Mouse (Mus musculus): ENCODE results near the gene Hist1h2bf.

Hist1h2bf gene

DNA sequence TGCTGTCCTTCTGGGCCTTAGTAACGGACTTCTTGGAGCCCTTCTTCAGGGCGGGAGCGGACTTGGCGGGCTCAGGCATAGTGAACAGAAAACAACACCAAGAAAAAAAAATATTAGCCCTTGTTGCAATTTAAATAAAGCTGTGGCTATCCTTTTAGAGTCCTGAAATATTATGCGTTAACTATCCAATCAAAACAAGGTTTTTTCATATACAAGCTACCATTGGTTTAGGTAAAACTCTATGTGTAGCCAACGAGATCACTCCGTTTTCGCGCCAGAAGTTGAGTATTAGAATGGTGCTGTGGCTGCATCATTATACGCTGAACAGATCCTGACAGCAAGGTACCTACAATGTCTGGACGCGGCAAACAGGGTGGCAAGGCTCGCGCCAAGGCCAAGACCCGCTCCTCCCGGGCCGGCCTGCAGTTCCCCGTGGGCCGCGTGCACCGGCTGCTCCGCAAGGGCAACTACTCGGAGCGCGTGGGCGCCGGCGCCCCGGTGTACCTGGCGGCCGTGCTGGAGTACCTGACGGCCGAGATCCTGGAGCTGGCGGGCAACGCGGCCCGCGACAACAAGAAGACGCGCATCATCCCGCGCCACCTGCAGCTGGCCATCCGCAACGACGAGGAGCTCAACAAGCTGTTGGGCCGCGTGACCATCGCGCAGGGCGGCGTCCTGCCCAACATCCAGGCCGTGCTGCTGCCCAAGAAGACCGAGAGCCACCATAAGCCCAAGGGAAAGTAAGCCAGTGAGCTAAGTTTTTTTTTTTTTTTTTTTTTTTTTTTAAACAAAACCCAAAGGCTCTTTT lies 40.2 kb downstream of the Hist1h2bf start, which contains the start of gene Hist1h2af:
Gene Hist1h2af, plus strand, starts transcription at position 347 of the 808 bp plus-strand sequence.
- in situ Hi-C loops (cut with MboI, MseI), result loop anchor here in 1 of 2 experiments (5.0 to 10.0 kb wide), 3 partner anchors 49 to 1819 kb away; partner anchors contain the start of genes Hist1h2ai, Hist1h2an, Hist1h2bl and Hist1h2bp

DNA sequence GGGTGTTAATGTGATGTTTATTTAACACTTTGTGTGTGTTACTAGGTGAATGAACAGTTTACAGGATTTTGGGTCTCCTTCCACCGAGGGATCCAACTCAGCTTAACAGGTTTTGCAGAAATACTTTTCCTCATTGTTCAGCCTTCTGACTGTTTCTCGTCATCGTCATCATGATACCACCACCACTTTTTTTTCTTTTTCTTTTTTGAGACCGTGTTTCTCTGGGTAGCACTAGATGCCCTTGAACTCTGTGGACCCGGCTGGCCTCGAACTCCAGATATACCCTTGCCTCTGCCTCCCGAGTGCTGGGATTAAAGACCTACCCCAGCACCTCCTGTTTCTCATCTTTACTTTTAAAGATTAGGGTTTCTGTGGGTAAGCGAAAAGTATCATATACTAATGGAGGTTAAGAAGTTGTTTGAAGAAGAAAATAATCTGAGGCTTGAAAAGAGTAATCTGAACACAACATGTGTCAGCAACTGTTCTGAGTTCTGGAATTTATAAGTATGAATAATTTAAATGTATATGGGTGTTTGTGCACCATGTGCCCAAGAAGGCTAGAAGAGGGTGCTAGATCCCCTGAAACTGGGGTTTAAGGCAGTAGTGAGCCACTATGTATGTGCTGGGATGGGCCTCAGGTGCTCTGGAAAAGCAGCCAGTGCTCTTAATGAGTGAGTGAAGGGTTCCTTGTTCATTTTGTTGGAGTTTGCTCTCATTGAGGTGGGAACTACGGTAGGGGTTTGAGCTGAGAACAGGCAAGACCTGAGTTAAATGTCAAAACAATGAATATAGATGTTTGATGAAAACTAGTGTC lies 41.5 kb downstream of the Hist1h2bf start:
- in situ Hi-C loops (cut with MboI, MseI), result loop anchor here in 1 of 2 experiments (5.0 to 10.0 kb wide), 3 partner anchors 50 to 1818 kb away; partner anchors contain the start of genes Hist1h2ai, Hist1h2an, Hist1h2bl and Hist1h2bp

DNA sequence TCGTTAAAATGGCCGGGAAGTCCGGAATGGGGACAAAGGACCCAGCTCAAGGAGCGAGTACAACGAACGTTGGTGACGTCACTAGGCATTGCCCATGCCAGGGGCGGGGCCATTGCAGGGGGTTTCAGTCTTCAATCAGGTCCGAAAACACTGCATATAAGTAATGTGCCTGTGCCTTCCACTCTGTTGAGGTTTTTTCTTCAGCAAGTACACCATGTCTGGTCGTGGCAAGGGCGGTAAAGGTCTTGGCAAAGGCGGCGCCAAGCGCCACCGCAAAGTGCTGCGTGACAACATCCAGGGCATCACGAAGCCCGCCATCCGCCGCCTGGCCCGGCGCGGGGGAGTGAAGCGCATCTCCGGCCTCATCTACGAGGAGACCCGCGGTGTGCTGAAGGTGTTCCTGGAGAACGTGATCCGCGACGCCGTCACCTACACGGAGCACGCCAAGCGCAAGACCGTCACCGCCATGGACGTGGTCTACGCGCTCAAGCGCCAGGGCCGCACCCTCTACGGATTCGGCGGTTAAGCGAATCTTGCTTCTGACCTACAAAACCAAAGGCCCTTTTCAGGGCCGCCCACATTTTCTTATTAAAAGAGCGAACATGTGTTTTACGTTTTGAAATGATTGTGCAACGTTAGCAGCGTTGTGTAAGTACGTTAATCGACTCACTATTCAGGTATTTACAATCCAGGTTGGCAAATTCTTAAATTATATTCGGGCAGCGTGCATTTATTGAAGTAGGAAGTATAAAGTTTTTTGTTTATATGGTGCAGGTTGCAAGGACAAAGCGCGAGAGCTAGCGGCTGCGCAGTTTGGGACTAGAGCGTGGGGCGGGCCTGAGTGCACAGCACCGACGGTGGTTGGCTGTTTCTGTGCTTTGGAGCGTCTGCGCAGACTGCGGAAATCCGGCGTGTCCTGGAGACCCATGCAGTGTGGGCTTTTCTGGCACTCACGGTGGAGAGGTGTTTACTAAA lies 42.8 kb downstream of the Hist1h2bf start, which contains the start of gene Hist1h4h:
Gene Hist1h4h, plus strand, starts transcription at position 150 of the 975 bp plus-strand sequence.
- in situ Hi-C loops (cut with MboI, MseI), result loop anchor here in 1 of 2 experiments (5.0 to 10.0 kb wide), 3 partner anchors 51 to 1816 kb away; partner anchors contain the start of genes Hist1h2ai, Hist1h2an, Hist1h2bl and Hist1h2bp

DNA sequence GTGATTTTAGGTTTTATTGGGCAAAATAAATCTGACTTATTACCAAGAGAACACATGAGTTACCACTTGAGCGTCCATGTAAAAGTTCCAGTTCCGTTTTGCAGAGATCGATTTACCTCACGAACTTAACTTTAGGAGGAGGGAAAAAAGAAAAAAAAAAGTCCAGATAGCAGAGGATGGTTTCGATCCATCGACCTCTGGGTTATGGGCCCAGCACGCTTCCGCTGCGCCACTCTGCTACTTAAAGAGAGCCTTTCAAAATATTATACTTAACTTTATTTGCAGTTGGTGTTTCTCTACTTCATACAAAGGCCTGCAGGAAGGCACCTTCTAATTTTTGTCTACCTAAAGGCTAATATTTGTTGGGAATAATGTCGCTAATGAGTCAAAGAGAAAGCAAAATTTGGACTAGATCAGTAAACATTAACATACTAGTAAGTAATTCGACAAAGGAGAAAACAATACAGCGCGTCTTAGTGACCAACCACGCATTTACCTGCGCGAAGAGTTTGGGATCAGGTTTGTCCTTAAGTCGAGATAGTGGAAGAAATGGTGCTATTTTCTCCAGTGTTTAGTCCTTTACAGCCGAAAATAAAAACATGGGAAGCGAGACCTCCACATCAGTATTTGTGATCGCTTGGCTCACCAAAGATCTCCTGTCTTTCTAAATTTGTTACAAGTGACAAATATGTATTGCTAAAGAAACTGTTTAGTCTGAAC lies 43.7 kb downstream of the Hist1h2bf start:
- in situ Hi-C loops (cut with MboI, MseI), result loop anchor here in 1 of 2 experiments (5.0 to 10.0 kb wide), 3 partner anchors 52 to 1816 kb away; partner anchors contain the start of genes Hist1h2ai, Hist1h2an, Hist1h2bl and Hist1h2bp

DNA sequence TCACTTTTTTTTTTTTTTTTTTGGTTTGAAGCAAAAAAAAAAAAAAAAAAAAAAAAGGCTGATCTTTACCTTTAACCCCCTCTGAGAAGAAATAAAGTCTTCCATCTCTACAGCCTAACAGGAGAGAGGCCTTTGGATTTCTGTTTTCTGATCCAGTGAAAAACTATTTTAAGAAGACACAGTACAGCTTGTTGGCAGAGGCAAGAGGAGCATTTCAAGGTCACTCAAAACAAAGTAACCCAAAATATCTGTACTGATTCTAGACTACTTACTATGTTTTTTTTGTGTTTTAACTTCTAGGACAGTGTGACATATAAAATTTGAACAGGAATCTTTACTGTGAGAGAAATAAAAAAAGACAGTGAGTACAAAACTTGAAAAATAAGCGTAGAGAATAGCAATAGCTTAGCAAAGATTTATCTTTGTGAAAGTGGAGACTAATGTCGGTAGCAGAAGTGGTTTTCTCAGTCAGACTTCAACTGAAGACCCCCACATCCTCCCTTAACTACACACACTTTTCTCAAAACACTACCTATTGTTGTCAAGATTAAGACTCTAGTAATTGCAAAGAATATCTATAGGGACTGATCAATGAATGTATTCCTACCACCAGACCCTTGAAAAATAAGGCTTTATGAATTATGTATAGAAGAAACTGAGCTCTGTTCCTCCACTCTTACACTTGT lies 44.4 kb downstream of the Hist1h2bf start:
- in situ Hi-C loops (cut with MboI, MseI), result loop anchor here in 1 of 2 experiments (5.0 to 10.0 kb wide), 3 partner anchors 53 to 1815 kb away; partner anchors contain the start of genes Hist1h2ai, Hist1h2an, Hist1h2bl and Hist1h2bp

DNA sequence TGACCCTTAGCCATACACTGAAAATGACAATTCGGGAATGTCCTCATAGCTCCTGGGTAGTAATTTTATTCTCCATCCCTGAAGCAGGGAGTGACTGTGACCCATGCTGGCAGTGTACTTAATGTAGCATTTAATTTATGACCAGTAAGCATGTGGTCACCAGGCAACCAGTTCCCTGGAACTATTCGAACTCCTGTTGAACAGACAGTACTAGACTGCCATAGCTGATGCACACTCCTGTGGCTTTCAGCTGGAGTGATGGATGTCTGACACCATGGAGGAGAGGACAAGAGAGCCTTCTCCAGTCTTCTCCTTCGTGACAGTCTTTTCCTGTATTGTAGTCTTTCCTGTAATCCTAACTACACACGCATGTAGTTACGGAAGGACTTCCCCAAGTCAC lies 45.0 kb downstream of the Hist1h2bf start:
- in situ Hi-C loops (cut with MboI, MseI), result no loop called here

DNA sequence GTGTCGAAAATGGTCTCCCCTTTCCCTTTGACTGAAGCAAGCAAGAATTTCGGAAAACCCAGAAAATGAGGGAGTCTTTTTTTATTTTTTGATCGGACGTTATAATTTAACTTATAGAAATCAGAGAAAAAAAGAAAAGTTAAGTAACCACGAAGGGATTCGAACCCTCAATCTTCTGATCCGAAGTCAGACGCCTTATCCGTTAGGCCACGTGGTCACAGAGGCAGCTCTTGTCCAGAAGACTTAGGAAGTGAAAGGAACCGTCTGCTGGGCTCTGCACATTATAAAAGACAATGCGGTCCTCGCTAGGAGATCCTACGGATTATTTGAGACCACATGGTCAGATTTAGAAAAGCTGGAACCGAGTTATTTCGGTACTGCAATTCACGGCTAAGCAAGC lies 47.7 kb downstream of the Hist1h2bf start:
- in situ Hi-C loops (cut with MboI, MseI), result no loop called here

DNA sequence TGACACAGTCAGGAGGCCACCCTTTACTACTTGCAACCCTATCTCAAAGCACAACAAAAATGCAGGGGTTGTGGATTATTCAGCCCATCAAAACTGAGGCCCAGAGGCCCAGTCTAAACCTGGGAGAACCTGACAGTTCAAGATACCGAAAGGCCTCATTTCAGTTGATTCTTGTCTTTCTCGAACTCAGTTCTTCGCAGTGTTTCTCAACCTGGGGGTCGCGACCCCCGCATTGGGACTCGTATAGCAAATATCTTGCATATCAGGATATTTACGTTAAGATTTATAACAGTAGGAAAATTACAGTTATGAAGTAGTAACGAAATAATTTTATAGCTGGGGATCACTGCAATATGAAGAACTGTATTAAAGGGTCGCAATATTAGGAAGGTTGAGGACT lies 48.1 kb downstream of the Hist1h2bf start:
- in situ Hi-C loops (cut with MboI, MseI), result no loop called here

DNA sequence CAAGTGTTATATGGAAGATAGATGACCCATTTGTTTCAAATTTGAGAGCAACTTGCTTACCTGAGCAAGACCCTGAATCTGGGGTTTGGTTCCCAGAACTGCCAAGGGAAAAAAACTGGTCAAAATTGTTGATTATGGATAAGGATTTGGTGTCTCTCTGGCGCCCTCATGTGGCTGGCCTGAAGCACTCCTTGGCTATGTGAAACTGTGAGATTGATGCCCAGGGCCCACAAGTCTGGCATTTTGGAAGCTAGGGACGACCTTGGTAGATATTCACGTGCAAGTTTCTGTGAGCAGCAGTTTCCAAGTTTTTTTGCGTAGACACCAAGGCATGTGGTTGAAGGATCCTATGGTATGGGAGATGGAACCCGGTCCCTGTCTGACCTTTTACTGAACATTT lies 49.3 kb downstream of the Hist1h2bf start:
- in situ Hi-C loops (cut with MboI, MseI), result loop anchor here (5.0 kb wide), 2 partner anchors 77 to 87 kb away; no protein-coding TSS in a partner anchor

DNA sequence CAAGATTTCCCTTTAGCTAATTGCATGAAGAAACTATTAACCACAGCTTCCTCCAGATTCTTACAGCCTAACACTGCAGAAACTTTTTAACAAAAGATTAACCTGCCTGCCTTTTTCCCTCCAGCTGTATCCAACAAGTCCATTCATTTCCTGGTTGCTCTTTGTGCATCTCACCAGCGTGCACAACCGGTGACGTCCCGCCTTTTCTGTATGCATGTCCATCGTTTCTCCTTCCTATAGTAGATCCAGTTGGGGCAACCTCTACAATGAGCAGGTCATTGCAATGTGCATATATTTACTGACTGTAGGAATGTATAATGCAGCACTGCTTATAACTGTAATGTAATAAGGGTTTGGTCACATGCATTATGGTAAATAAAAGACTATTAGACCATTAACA lies 50.0 kb downstream of the Hist1h2bf start:
- in situ Hi-C loops (cut with MboI, MseI), result loop anchor here (5.0 kb wide), 2 partner anchors 77 to 87 kb away; no protein-coding TSS in a partner anchor

Data from T-helper 17 cell (primary cell).